Mouse (Mus musculus) bone marrow, adult 2 months (tissue): Measurements from ENCODE around the gene Tmbim4. TPM values are rescaled to one million over a fixed set of nuclear protein-coding genes. Genes with fewer than 3 reads are reported as not detected.
A peak's percentile ranks its signal among the peaks of the same experiment; 100 is the strongest.

ENCODE experiments used
- H3K27ac ChIP-seq: fragments of 200-500 bp; 2 replicates; pipeline ENCODE4 v1.5.1; 2012; ENCODE audit warnings: low read depth, mild to moderate bottlenecking, control low read depth, inconsistent platforms, low read length; ENCODE audit not compliant: control insufficient read depth, poor library complexity, insufficient read depth
- H3K4me1 ChIP-seq: fragments of 200-500 bp; 2 replicates; pipeline ENCODE4 v1.6.1; 2011; ENCODE audit warnings: low read length; ENCODE audit not compliant: control insufficient read depth, insufficient read depth
- H3K4me3 ChIP-seq: fragments of 200-500 bp; replicated peaks from 2 replicates; pipeline ENCODE3; 2011; ENCODE audit warnings: mild to moderate bottlenecking, low read depth, low read length, control low read depth; ENCODE audit not compliant: control insufficient read depth
- CTCF ChIP-seq: fragments of 200-500 bp; IDR thresholded peaks from 2 replicates; pipeline ENCODE4 v1.5.1; 2011; ENCODE audit warnings: low read length, control low read depth; ENCODE audit not compliant: control insufficient read depth, insufficient read depth
- POLR2A ChIP-seq: fragments of 200-500 bp; IDR thresholded peaks from 2 replicates; pipeline ENCODE4 v1.6.1; 2011; ENCODE audit warnings: low read depth, mild to moderate bottlenecking, control low read depth, low read length, borderline replicate concordance; ENCODE audit not compliant: control insufficient read depth
- WGBS: fragments of 180-500 bp; shearing (Covaris S2); methylation state at CpG from one replicate; pipeline ENCODE4 v1.1.7; 2018; 5-methylcytosine and 5-hydroxymethylcytosine counted together
- polyA plus RNA-seq: library from polyadenylated mRNA; stranded (reverse); fragments of >200 nt; gene quantifications from 2 replicates; pipeline ENCODE4 v1.2.4, GENCODE M21; 2011; ENCODE audit warnings: low replicate concordance; ENCODE audit not compliant: missing spikeins, insufficient read depth, insufficient read length

Gene Tmbim4
- polyA plus RNA-seq, 1 experiment: 64.9 TPM

GRCm38 (mm10) chr10:120219578-120220359, 18.4 kb downstream of the Tmbim4 start:
- no peak overlapping the region for H3K4me3 ChIP-seq
- 22% methylated on average over 14 of the region's 14 CpGs for WGBS
- H3K4me1 ChIP-seq: no peaks in the 10 kb centered on the region; the same call in 1 of the 2 replicates
- TF ChIP-seq CTCF: no peak
- no peak for TF ChIP-seq POLR2A
- H3K27ac ChIP-seq: peak overlapping the region; percentile 4; the same call in 1 of the 2 replicates

DNA sequence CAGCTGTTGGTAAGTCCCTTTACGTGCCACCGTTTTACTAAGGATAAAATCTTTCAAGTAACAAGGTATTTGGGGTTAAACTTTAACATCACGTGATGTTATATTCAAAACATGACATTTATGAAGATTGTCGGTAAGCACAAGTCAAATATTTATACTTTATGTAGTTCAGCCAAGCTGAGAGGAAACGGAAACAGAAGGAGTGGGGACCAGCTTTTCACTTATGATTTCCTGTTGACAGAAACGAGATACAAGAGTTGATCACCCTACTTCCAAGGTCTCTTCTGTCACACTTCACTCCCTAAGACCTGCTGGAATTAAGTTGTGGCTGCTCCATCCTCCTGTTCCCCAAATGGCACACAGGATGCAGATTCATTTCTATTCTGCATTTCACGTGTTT, 19.4 kb downstream of the Tmbim4 start:
- WGBS: 49% methylated on average over 7 of the region's 7 CpGs
- Histone ChIP-seq H3K4me1 (no peaks in the 10 kb centered on the region; the same call in 1 of the 2 replicates), H3K4me3 (no peak overlapping the region), H3K27ac (no peak overlapping the region)
- no peak for TF ChIP-seq POLR2A
- no peak for TF ChIP-seq CTCF

DNA sequence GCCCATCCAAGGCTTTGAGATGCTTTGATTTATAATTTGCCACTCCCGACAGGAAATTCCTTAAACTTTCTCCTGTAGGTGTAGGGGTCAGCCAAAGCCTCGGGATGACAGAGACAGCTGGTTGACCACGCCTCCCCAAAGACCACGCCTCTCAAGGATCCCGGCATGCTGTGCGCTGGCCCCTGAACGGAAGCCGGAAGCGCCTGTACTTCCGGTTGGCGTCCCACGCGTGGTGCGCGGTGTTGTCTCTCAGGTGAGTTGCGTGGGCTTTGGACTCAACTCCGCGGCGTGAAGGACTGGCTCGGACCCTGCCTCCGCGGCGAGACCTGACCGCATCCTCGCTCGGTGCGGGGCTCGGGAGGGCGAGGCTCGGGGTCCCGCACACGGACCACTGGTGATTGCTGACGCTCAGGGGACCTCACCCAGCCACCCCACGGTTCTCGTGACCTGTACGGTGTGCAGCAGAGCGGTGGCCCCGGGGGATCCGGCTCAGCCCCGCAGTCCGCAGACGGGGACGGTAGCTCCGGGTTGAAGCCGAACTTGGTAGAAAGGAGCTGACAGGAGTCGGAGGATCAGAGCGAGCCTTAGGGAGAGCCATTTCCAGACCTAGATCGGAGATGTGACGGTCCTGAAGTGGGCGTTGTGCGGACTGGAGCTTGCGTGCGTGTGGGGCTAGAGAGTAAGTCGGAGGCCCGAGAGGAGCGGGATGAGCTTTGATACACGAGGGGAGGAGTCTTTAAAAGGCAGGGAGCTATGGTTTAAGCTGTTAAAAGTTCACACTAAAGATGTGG, 25.7 kb downstream of the Tmbim4 start, which contains the start of gene Llph:
Gene Llph (plus strand): TSS at position 200 of the 791 bp plus-strand sequence.
- TF ChIP-seq CTCF: no peak
- peak; percentile 86; the same call in 1 of the 2 replicates for TF ChIP-seq POLR2A
- Histone ChIP-seq H3K27ac (peak within 1 kb of the TSS; percentile 55), H3K4me1 (peaks cover 2% of the 10 kb centered on the region; the same call in 1 of the 2 replicates), H3K4me3 (peak within 1 kb of the TSS; percentile 95)
- WGBS: under 1% methylated on average over 57 of the region's 57 CpGs

GRCm38 (mm10) chr10:120231718-120232117, 30.3 kb downstream of the Tmbim4 start:
- TF ChIP-seq CTCF (peak; percentile 88), POLR2A (no peak)

GRCm38 (mm10) chr10:120233655-120234367, 32.4 kb downstream of the Tmbim4 start:
- no peaks in the 10 kb centered on the region for H3K4me1 ChIP-seq
- TF ChIP-seq POLR2A (no peak), CTCF (no peak)
- H3K4me3 ChIP-seq: peak overlapping the region; percentile 44
- 33% methylated on average over 18 of the region's 18 CpGs for WGBS
- peak overlapping the region; percentile 25; the same call in 1 of the 2 replicates for H3K27ac ChIP-seq

More at GRCm38 (mm10) chr10:120231718-120232117, 30.3 kb downstream of the Tmbim4 start:
- 17% methylated on average over 5 of the region's 5 CpGs for WGBS
- Histone ChIP-seq H3K4me1 (peaks cover 2% of the 10 kb centered on the region; the same call in 1 of the 2 replicates), H3K4me3 (no peak overlapping the region), H3K27ac (no peak overlapping the region)

GRCm38 (mm10) chr10:120236855-120237254, 35.5 kb downstream of the Tmbim4 start:
- TF ChIP-seq CTCF (no peak), POLR2A (no peak)
- Histone ChIP-seq H3K4me1 (peaks cover 2% of the 10 kb centered on the region), H3K4me3 (no peak overlapping the region), H3K27ac (no peak overlapping the region)
- WGBS: 70% methylated on average over 9 of the region's 9 CpGs

- TF ChIP-seq POLR2A (no peak), CTCF (no peak)
- H3K4me1 ChIP-seq: peaks cover 2% of the 10 kb centered on the region
- WGBS: 82% methylated on average over 8 of the region's 8 CpGs
Measured at GRCm38 (mm10) chr10:120238241-120238640, 36.9 kb downstream of the Tmbim4 start.

More at GRCm38 (mm10) chr10:120238241-120238640, 36.9 kb downstream of the Tmbim4 start:
- Histone ChIP-seq H3K4me3 (no peak overlapping the region), H3K27ac (no peak overlapping the region)
